ENCODE assay signal across 24 mouse cellular contexts in the genomic region with DNA sequence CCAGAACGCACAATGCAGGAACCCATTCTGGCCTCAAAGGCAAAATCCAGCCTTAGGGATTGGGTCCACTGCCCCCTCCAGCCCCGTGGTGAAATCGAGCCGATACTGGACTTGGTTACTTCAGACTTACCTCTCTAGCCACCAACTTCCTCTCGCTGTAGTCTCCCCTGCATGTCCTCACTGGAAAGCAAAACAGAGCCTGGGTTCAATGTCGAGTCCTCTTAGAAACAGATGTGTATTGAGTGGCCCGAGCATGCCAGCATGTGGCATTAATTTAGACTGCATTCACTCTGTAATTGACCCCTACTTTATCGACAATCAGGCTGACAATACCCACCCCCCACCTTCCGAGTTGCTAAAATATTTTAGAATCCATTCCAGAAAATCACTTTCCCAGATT. TPM values are rescaled to one million over a fixed set of nuclear protein-coding genes. Genes with fewer than 3 reads are reported as not detected.
DNase-seq lines count a peak whose midpoint lies in the region; ATAC-seq and TF ChIP-seq lines count a peak whose summit lies in the region.
"Had no signal": no experiment of that assay in that cellular context is flagged by ENCODE, and none has a peak within 500 bp of the region (broad histone marks: within the 10 kb centered on the region; RNA-seq: fewer than 3 reads in every experiment).

No protein-coding gene starts in this region.

- H3K4me3 ChIP-seq in forebrain, embryonic 10.5 days, result no peak overlapping the region
- no peak overlapping the region for H3K4me3 ChIP-seq in forebrain, postnatal 0 days (ENCODE audit: low read depth, low read length)
- H3K4me3 ChIP-seq in embryonic facial prominence, embryonic 12.5 days, result no peak overlapping the region
- H3K4me3 ChIP-seq in limb, embryonic 11.5 days (ENCODE audit: low read depth, low read length), result no peak overlapping the region
- H3K4me3 ChIP-seq: heart, adult 2 months; liver, embryonic 12.5 days; midbrain, embryonic 13.5 days had no signal

- no peak overlapping the region for H3K4me2 ChIP-seq in forebrain, postnatal 0 days (ENCODE audit: low read depth)
- H3K4me2 ChIP-seq in embryonic facial prominence, embryonic 12.5 days (replicated peaks), result peak overlapping the region; percentile 14; the same call in 1 of the 2 replicates
- no peak overlapping the region for H3K4me2 ChIP-seq in limb, embryonic 11.5 days (ENCODE audit: low read depth, severe bottlenecking)
- H3K4me2 ChIP-seq: hindbrain, embryonic 14.5 days; liver, embryonic 12.5 days; midbrain, embryonic 13.5 days had no signal

- DNase-seq in forebrain, embryonic 10.5 days (ENCODE audit: extremely low spot score, low spot score), result peak; percentile 23
- DNase-seq in forebrain, postnatal 0 days, result no peak
- peak; percentile 66 for DNase-seq in limb, embryonic 11.5 days (ENCODE audit: low spot score)
- no peak for DNase-seq in cerebellum, postnatal 4 days (ENCODE audit: low spot score in 2 of 2)
- DNase-seq in heart, postnatal 10 days, result no peak
- DNase-seq: adrenal gland, postnatal 36 days; cerebellum, adult 11 months; cerebellum, adult 9-11 months; gastrocnemius, postnatal 14 days; heart, adult 2 months; heart, postnatal 36 days; kidney, adult 2 months; layer of hippocampus, adult 9-11 months; lung, adult 18-20 months; lung, postnatal 14 days; spleen, adult 18-20 months; thymus, postnatal 36 days had no signal

- H3K4me1 ChIP-seq in forebrain, embryonic 10.5 days, result peaks cover 33% of the 10 kb centered on the region
- H3K4me1 ChIP-seq in forebrain, postnatal 0 days (ENCODE audit: insufficient read depth), result no peaks in the 10 kb centered on the region
- peaks cover 43% of the 10 kb centered on the region for H3K4me1 ChIP-seq in embryonic facial prominence, embryonic 12.5 days
- H3K4me1 ChIP-seq in limb, embryonic 11.5 days (ENCODE audit: control insufficient read depth, insufficient read depth, low read length), result peaks cover 27% of the 10 kb centered on the region
- H3K4me1 ChIP-seq: liver, embryonic 12.5 days; midbrain, embryonic 13.5 days had no signal

- no peak for ATAC-seq in forebrain, postnatal 0 days
- ATAC-seq in embryonic facial prominence, embryonic 12.5 days (ENCODE audit: insufficient number of reproducible peaks, insufficient read depth, low FRiP score, low TSS enrichment), result peak; percentile 69
- peak; percentile 72; the same call in 1 of the 2 replicates for ATAC-seq in limb, embryonic 11.5 days (ENCODE audit: insufficient number of reproducible peaks, low FRiP score, low TSS enrichment, low read depth)
- no peak for ATAC-seq in activated CD4-positive, CD25-positive, alpha-beta regulatory T cell, adult 4 months
- ATAC-seq: forebrain, embryonic 14.5 days; liver, embryonic 12.5 days; midbrain, embryonic 13.5 days had no signal

- H3K27me3 ChIP-seq in forebrain, embryonic 10.5 days (ENCODE audit: poor library complexity, severe bottlenecking), result no peaks in the 10 kb centered on the region
- no peaks in the 10 kb centered on the region for H3K27me3 ChIP-seq in forebrain, postnatal 0 days (ENCODE audit: insufficient read depth, low read length)
- no peaks in the 10 kb centered on the region for H3K27me3 ChIP-seq in embryonic facial prominence, embryonic 12.5 days
- no peaks in the 10 kb centered on the region for H3K27me3 ChIP-seq in limb, embryonic 11.5 days (ENCODE audit: control insufficient read depth, insufficient read depth, low read length)
- H3K27me3 ChIP-seq: liver, embryonic 12.5 days; midbrain, embryonic 13.5 days had no signal

- WGBS in forebrain, embryonic 10.5 days, result 40% methylated on average over 9 of the region's 9 CpGs
- WGBS in forebrain, postnatal 0 days, result 48% methylated on average over 9 of the region's 9 CpGs
- WGBS in embryonic facial prominence, embryonic 12.5 days, result 20% methylated on average over 9 of the region's 9 CpGs
- 26% methylated on average over 9 of the region's 9 CpGs for WGBS in limb, embryonic 11.5 days

- H3K27ac ChIP-seq in forebrain, embryonic 10.5 days, result peak overlapping the region; percentile 73
- no peak overlapping the region for H3K27ac ChIP-seq in forebrain, postnatal 0 days (ENCODE audit: low read depth, low read length)
- H3K27ac ChIP-seq in embryonic facial prominence, embryonic 12.5 days, result peak overlapping the region; percentile 69
- H3K27ac ChIP-seq in limb, embryonic 11.5 days (replicated peaks; ENCODE audit: low read depth, low read length), result peak overlapping the region; percentile 64
- H3K27ac ChIP-seq: heart, adult 2 months; hindbrain, embryonic 14.5 days; kidney, postnatal 0 days; liver, embryonic 12.5 days; midbrain, embryonic 13.5 days had no signal

- H3K36me3 ChIP-seq in forebrain, embryonic 10.5 days (replicated peaks), result no peaks in the 10 kb centered on the region
- H3K36me3 ChIP-seq in forebrain, postnatal 0 days (ENCODE audit: insufficient read depth), result no peaks in the 10 kb centered on the region
- no peaks in the 10 kb centered on the region for H3K36me3 ChIP-seq in embryonic facial prominence, embryonic 12.5 days
- no peaks in the 10 kb centered on the region for H3K36me3 ChIP-seq in limb, embryonic 11.5 days (ENCODE audit: control insufficient read depth, insufficient read depth, low read length)
- H3K36me3 ChIP-seq: liver, embryonic 12.5 days; midbrain, embryonic 13.5 days had no signal

- no peak for TF ChIP-seq CTCF in forebrain, postnatal 0 days (IDR thresholded peaks at IDR 0.05; ENCODE audit: low read depth)

- intact Hi-C loops in heart, postnatal 10 days (cut with DNase I), result no loop called here

- no peak overlapping the region for H3K9ac ChIP-seq in forebrain, postnatal 0 days
- no peak overlapping the region for H3K9ac ChIP-seq in embryonic facial prominence, embryonic 12.5 days
- no peak overlapping the region for H3K9ac ChIP-seq in limb, embryonic 11.5 days (ENCODE audit: low read length)
- H3K9ac ChIP-seq: hindbrain, embryonic 14.5 days; liver, embryonic 12.5 days; midbrain, embryonic 13.5 days had no signal

- no peaks in the 10 kb centered on the region for H3K9me3 ChIP-seq in forebrain, embryonic 10.5 days
- no peaks in the 10 kb centered on the region for H3K9me3 ChIP-seq in forebrain, postnatal 0 days (ENCODE audit: low read length)
- no peaks in the 10 kb centered on the region for H3K9me3 ChIP-seq in embryonic facial prominence, embryonic 12.5 days
- H3K9me3 ChIP-seq in limb, embryonic 11.5 days (ENCODE audit: control insufficient read depth, low read length), result no peaks in the 10 kb centered on the region
- H3K9me3 ChIP-seq: liver, embryonic 12.5 days; midbrain, embryonic 13.5 days had no signal

RNA-seq across cellular contexts. Expression of a gene that starts 19.8 kb away (rescaled TPM):
- 31.1 and 31.8 TPM in 2 replicates for polyA plus RNA-seq in forebrain, embryonic 10.5 days (2016; fragmentation: Nextera tagmentation; extraction: Ambion mirVana)
- total RNA-seq in forebrain, postnatal 0 days (2014; rRNA removed), result 43.2 and 47.8 TPM in 2 replicates
- 25.7 and 38.1 TPM in 2 replicates for polyA plus RNA-seq in forebrain, postnatal 0 days (2015; fragmentation: Nextera tagmentation; extraction: Ambion mirVana)
- 30.6 and 31.3 TPM in 2 replicates for polyA plus RNA-seq in embryonic facial prominence, embryonic 12.5 days (2016; fragmentation: Nextera tagmentation; extraction: Ambion mirVana)
- 25.8 and 27.0 TPM in 2 replicates for polyA plus RNA-seq in limb, embryonic 11.5 days (2014; fragmentation: Nextera tagmentation; extraction: Ambion mirVana)
- total RNA-seq in heart, postnatal 10 days (2021), result 10 to 100 TPM; 10.1 to 11.1 TPM
- 10 to 100 TPM; 15.7 to 24.8 TPM for polyA plus RNA-seq in activated CD4-positive, CD25-positive, alpha-beta regulatory T cell, adult 4 months (2017; shearing (Covaris generic))

Comparison
In these comparisons a context has a peak if more than half of its experiments do, and no peak if none do; other contexts are left out.
1. DNase-seq: peak in forebrain, embryonic 10.5 days (single experiment) and limb, embryonic 11.5 days (single experiment); none in forebrain, postnatal 0 days (single experiment), cerebellum, postnatal 4 days (0 of 2) and heart, postnatal 10 days (0 of 2).
2. ATAC-seq: peak in embryonic facial prominence, embryonic 12.5 days (single experiment) and limb, embryonic 11.5 days (single experiment); none in forebrain, postnatal 0 days (single experiment) and activated CD4-positive, CD25-positive, alpha-beta regulatory T cell, adult 4 months (single experiment).